Mouse (Mus musculus): ENCODE measurements around the gene Tgfb2. TPM values are rescaled to one million over a fixed set of nuclear protein-coding genes. Genes with fewer than 3 reads are reported as not detected.

Gene Tgfb2
- polyA plus RNA-seq, 1 experiment from 2014 or later, result 21.5 TPM

DNA sequence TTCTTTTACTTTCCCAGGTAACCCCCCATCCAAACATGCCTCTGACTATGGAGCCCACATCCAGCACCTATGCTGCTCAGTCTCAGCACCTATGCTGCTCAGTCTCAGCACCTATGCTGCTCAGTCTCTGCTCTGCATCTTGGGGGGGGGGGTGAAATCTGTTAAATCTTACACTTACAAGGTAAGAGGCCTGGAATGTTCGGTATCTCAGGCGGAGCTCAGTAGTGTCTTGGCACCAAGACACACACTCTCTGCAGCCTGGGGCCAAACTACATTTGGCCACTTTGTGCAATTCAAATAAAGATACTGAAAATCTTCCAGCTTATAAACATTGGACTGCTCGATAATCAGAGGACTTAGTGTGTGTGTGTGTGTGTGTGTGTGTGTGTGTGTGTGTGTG lies 31.2 kb downstream of the Tgfb2 start:
- ATAC-seq (replicated peaks; ENCODE audit: low FRiP score, low TSS enrichment, low read depth), result no peak
- H3K27ac ChIP-seq (ENCODE audit: low read depth), result no peak overlapping the region
- no peaks in the 10 kb centered on the region for H3K36me3 ChIP-seq (ENCODE audit: control insufficient read depth, insufficient read depth, low read length)
- no peaks in the 10 kb centered on the region for H3K4me1 ChIP-seq (replicated peaks; ENCODE audit: control insufficient read depth, insufficient read depth, low read length)
- no peak overlapping the region for H3K4me2 ChIP-seq (ENCODE audit: low read length)
- WGBS, result 65% methylated on average over 3 of the region's 3 CpGs
- DNase-seq (ENCODE audit: low spot score), result no peak
- no peaks in the 10 kb centered on the region for H3K9me3 ChIP-seq (ENCODE audit: control insufficient read depth, low read length)
- H3K9ac ChIP-seq (ENCODE audit: low read length), result no peak overlapping the region
- H3K4me3 ChIP-seq (ENCODE audit: low read depth, low read length), result no peak overlapping the region
- H3K27me3 ChIP-seq (replicated peaks; ENCODE audit: control insufficient read depth, insufficient read depth, low read length), result no peaks in the 10 kb centered on the region

- no peaks in the 10 kb centered on the region for H3K36me3 ChIP-seq (ENCODE audit: control insufficient read depth, insufficient read depth, low read length)
- H3K27me3 ChIP-seq (replicated peaks; ENCODE audit: control insufficient read depth, insufficient read depth, low read length), result no peaks in the 10 kb centered on the region
- H3K27ac ChIP-seq (ENCODE audit: low read depth), result no peak overlapping the region
- no peak overlapping the region for H3K4me2 ChIP-seq (ENCODE audit: low read length)
- no peak for DNase-seq (ENCODE audit: low spot score)
- 91% methylated on average over 4 of the region's 4 CpGs for WGBS
- no peaks in the 10 kb centered on the region for H3K9me3 ChIP-seq (ENCODE audit: control insufficient read depth, low read length)
- H3K4me3 ChIP-seq (ENCODE audit: low read depth, low read length), result no peak overlapping the region
- no peaks in the 10 kb centered on the region for H3K4me1 ChIP-seq (replicated peaks; ENCODE audit: control insufficient read depth, insufficient read depth, low read length)
- ATAC-seq (replicated peaks; ENCODE audit: low FRiP score, low TSS enrichment, low read depth), result no peak
- H3K9ac ChIP-seq (ENCODE audit: low read length), result no peak overlapping the region
These were observed 32.6 kb downstream of the Tgfb2 start for GRCm38 (mm10) chr1:186673166-186673565.

DNA sequence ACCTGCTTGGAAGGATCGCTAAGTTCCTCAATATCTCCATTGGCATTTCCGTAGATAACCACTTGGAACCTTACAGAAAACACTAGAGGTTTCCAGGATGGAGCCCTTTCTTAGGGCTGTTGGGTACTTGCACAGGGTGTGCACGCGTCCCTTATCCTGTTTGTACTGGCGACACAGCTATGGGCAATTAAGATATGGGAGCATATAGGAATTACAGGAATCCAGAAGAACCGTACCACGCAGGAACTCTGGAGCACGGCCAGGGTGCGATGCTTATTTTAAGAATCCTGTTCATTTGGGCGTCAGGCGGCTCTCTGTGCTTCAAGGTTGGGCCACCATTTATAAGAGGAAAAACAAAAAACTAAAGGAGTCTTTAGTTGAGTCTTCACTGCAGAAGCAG lies 42.4 kb downstream of the Tgfb2 start:
- H3K9me3 ChIP-seq (ENCODE audit: control insufficient read depth, low read length), result no peaks in the 10 kb centered on the region
- H3K36me3 ChIP-seq (ENCODE audit: control insufficient read depth, insufficient read depth, low read length), result no peaks in the 10 kb centered on the region
- ATAC-seq (replicated peaks; ENCODE audit: low FRiP score, low TSS enrichment, low read depth) (no peak), DNase-seq (ENCODE audit: low spot score) (no peak)
- 83% methylated on average over 11 of the region's 11 CpGs for WGBS
- H3K4me1 ChIP-seq (replicated peaks; ENCODE audit: control insufficient read depth, insufficient read depth, low read length), result no peaks in the 10 kb centered on the region
- no peak overlapping the region for H3K27ac ChIP-seq (ENCODE audit: low read depth)
- no peak overlapping the region for H3K4me3 ChIP-seq (ENCODE audit: low read depth, low read length)
- no peak overlapping the region for H3K4me2 ChIP-seq (ENCODE audit: low read length)
- H3K9ac ChIP-seq (ENCODE audit: low read length), result no peak overlapping the region
- H3K27me3 ChIP-seq (replicated peaks; ENCODE audit: control insufficient read depth, insufficient read depth, low read length), result no peaks in the 10 kb centered on the region

GRCm38 (mm10) chr1:186662996-186663395 lies 42.8 kb downstream of the Tgfb2 start:
- Histone ChIP-seq H3K9me3 (ENCODE audit: control insufficient read depth, low read length) (no peaks in the 10 kb centered on the region), H3K4me1 (replicated peaks; ENCODE audit: control insufficient read depth, insufficient read depth, low read length) (no peaks in the 10 kb centered on the region), H3K27ac (ENCODE audit: low read depth) (no peak overlapping the region), H3K4me2 (ENCODE audit: low read length) (no peak overlapping the region), H3K9ac (ENCODE audit: low read length) (no peak overlapping the region), H3K4me3 (ENCODE audit: low read depth, low read length) (no peak overlapping the region), H3K36me3 (ENCODE audit: control insufficient read depth, insufficient read depth, low read length) (no peaks in the 10 kb centered on the region), H3K27me3 (replicated peaks; ENCODE audit: control insufficient read depth, insufficient read depth, low read length) (no peaks in the 10 kb centered on the region)
- DNase-seq (ENCODE audit: low spot score) (no peak), ATAC-seq (replicated peaks; ENCODE audit: low FRiP score, low TSS enrichment, low read depth) (no peak)
- 75% methylated on average over 10 of the region's 10 CpGs for WGBS

DNA sequence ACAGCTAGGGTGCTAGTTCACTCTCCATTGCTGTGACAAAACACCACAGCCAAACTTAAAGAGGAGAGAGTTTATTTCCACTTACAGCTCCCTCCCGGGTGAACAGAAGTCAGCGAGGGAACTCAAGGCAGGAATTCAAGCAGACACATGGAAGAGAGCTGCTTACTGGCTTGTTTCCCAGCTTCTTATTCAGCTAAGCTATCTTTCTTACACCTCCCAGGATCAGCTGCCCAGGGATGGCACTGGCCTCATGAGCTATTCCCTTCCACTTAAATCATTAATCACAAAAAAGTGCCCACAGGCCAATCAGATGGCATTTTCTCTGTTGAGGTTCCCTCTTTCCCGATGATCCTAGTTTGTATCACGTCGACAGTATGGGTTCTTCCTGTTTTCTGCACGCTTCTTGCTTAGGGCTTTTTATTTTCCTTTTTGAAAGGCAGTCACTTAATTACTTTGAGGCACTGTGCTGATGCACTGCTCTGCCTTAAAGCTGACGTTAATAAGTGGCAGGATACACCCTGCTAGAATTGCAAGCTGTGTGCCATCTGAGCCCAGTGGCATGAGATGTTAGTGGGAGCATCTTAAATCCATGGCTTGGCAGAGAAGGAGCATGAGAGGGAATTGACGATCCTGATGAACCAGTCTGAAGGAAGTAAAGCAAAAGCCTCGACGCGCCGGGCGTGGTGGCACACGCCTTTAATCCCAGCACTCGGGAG lies 44.4 kb downstream of the Tgfb2 start:
- H3K4me1 ChIP-seq (replicated peaks; ENCODE audit: control insufficient read depth, insufficient read depth, low read length), result no peaks in the 10 kb centered on the region; the same call in 1 of the 2 replicates
- no peak overlapping the region for H3K27ac ChIP-seq (ENCODE audit: low read depth)
- ATAC-seq (replicated peaks; ENCODE audit: low FRiP score, low TSS enrichment, low read depth) (no peak), DNase-seq (ENCODE audit: low spot score) (no peak)
- no peak overlapping the region for H3K4me3 ChIP-seq (ENCODE audit: low read depth, low read length)
- no peaks in the 10 kb centered on the region for H3K9me3 ChIP-seq (ENCODE audit: control insufficient read depth, low read length)
- no peak overlapping the region for H3K9ac ChIP-seq (ENCODE audit: low read length)
- WGBS, result 82% methylated on average over 15 of the region's 15 CpGs
- H3K27me3 ChIP-seq (replicated peaks; ENCODE audit: control insufficient read depth, insufficient read depth, low read length), result no peaks in the 10 kb centered on the region
- no peaks in the 10 kb centered on the region for H3K36me3 ChIP-seq (ENCODE audit: control insufficient read depth, insufficient read depth, low read length)
- no peak overlapping the region for H3K4me2 ChIP-seq (ENCODE audit: low read length)

GRCm38 (mm10) chr1:186658783-186659182 lies 47.0 kb downstream of the Tgfb2 start:
- no peaks in the 10 kb centered on the region for H3K36me3 ChIP-seq (ENCODE audit: control insufficient read depth, insufficient read depth, low read length)
- WGBS, result 84% methylated on average over 11 of the region's 11 CpGs
- no peaks in the 10 kb centered on the region; the same call in 1 of the 2 replicates for H3K4me1 ChIP-seq (replicated peaks; ENCODE audit: control insufficient read depth, insufficient read depth, low read length)
- H3K9ac ChIP-seq (ENCODE audit: low read length), result no peak overlapping the region
- ATAC-seq (replicated peaks; ENCODE audit: low FRiP score, low TSS enrichment, low read depth) (no peak), DNase-seq (ENCODE audit: low spot score) (no peak)
- H3K9me3 ChIP-seq (ENCODE audit: control insufficient read depth, low read length), result no peaks in the 10 kb centered on the region
- no peak overlapping the region for H3K4me2 ChIP-seq (ENCODE audit: low read length)
- no peak overlapping the region for H3K27ac ChIP-seq (ENCODE audit: low read depth)
- no peak overlapping the region for H3K4me3 ChIP-seq (ENCODE audit: low read depth, low read length)
- no peaks in the 10 kb centered on the region for H3K27me3 ChIP-seq (replicated peaks; ENCODE audit: control insufficient read depth, insufficient read depth, low read length)

- Histone ChIP-seq H3K9me3 (ENCODE audit: control insufficient read depth, low read length) (no peaks in the 10 kb centered on the region), H3K27ac (ENCODE audit: low read depth) (no peak overlapping the region), H3K9ac (ENCODE audit: low read length) (no peak overlapping the region), H3K36me3 (ENCODE audit: control insufficient read depth, insufficient read depth, low read length) (no peaks in the 10 kb centered on the region), H3K4me1 (replicated peaks; ENCODE audit: control insufficient read depth, insufficient read depth, low read length) (no peaks in the 10 kb centered on the region; the same call in 1 of the 2 replicates), H3K4me3 (ENCODE audit: low read depth, low read length) (no peak overlapping the region), H3K27me3 (replicated peaks; ENCODE audit: control insufficient read depth, insufficient read depth, low read length) (no peaks in the 10 kb centered on the region), H3K4me2 (ENCODE audit: low read length) (no peak overlapping the region)
- ATAC-seq (replicated peaks; ENCODE audit: low FRiP score, low TSS enrichment, low read depth) (no peak), DNase-seq (ENCODE audit: low spot score) (no peak)
- whole genome bisulfite sequencing, result 88% methylated on average over 16 of the region's 16 CpGs
These were observed 48.1 kb downstream of the Tgfb2 start for GRCm38 (mm10) chr1:186657559-186658219.

- Histone ChIP-seq H3K36me3 (ENCODE audit: control insufficient read depth, insufficient read depth, low read length) (no peaks in the 10 kb centered on the region), H3K27me3 (replicated peaks; ENCODE audit: control insufficient read depth, insufficient read depth, low read length) (no peaks in the 10 kb centered on the region), H3K4me2 (ENCODE audit: low read length) (no peak overlapping the region), H3K27ac (ENCODE audit: low read depth) (no peak overlapping the region), H3K4me1 (replicated peaks; ENCODE audit: control insufficient read depth, insufficient read depth, low read length) (no peaks in the 10 kb centered on the region; the same call in 1 of the 2 replicates), H3K9me3 (ENCODE audit: control insufficient read depth, low read length) (no peaks in the 10 kb centered on the region), H3K9ac (ENCODE audit: low read length) (no peak overlapping the region), H3K4me3 (ENCODE audit: low read depth, low read length) (no peak overlapping the region)
- 61% methylated on average over 5 of the region's 5 CpGs for WGBS
- DNase-seq (ENCODE audit: low spot score) (no peak), ATAC-seq (replicated peaks; ENCODE audit: low FRiP score, low TSS enrichment, low read depth) (no peak)
These were observed 49.0 kb downstream of the Tgfb2 start for GRCm38 (mm10) chr1:186656732-186657329.
